Comparison of ENCODE assay signal across 8 mouse cellular contexts in genomic region chr12:84193642-84194399, GRCm38 (mm10). TPM values are rescaled to one million over a fixed set of nuclear protein-coding genes. Genes with fewer than 3 reads are reported as not detected.
DNase-seq lines count a peak whose midpoint lies in the region; ATAC-seq lines count a peak whose summit lies in the region.

No protein-coding gene starts in this region.

- peak overlapping the region; percentile 86 for H3K9ac ChIP-seq in intestine, embryonic 14.5 days (ENCODE audit: low read length)

- H3K4me2 ChIP-seq in intestine, embryonic 14.5 days (ENCODE audit: low read length): peak overlapping the region; percentile 85

- intact Hi-C loops in gastrocnemius, postnatal 14 days (cut with DNase I; ENCODE audit: low total_unique reads): no loop called here
- intact Hi-C loops in left cerebral cortex, postnatal 14 days (cut with DNase I): loop anchor here (1.0 kb wide), 1 partner anchor 23 kb away; no protein-coding TSS in a partner anchor

- H3K36me3 ChIP-seq in intestine, embryonic 14.5 days (ENCODE audit: control insufficient read depth, insufficient read depth, low read length): no peaks in the 10 kb centered on the region

- DNase-seq in adrenal gland, adult 18-20 months (ENCODE audit: low spot score in 2 of 2): peak; percentile 88 to 89
- peak; percentile 96 for DNase-seq in embryo, embryonic 11 days
- peak; percentile 95 for DNase-seq in gastrocnemius, postnatal 14 days
- DNase-seq in intestine, embryonic 14.5 days (ENCODE audit: low spot score): peak; percentile 89
- DNase-seq in left cerebral cortex, postnatal 14 days (ENCODE audit: low spot score in 2 of 2): peak; percentile 91 to 97
- peak; percentile 87 for DNase-seq in right cerebral cortex, postnatal 14 days
- DNase-seq in urinary bladder, postnatal 25 days (ENCODE audit: low spot score): peak; percentile 84

- H3K27me3 ChIP-seq in intestine, embryonic 14.5 days (replicated peaks; ENCODE audit: control insufficient read depth, insufficient read depth, low read length): no peaks in the 10 kb centered on the region

- H3K4me3 ChIP-seq in intestine, embryonic 14.5 days (ENCODE audit: low read depth, low read length): peak overlapping the region; percentile 72

- H3K4me1 ChIP-seq in intestine, embryonic 14.5 days (replicated peaks; ENCODE audit: control insufficient read depth, insufficient read depth, low read length): peaks cover 66% of the 10 kb centered on the region

- H3K9me3 ChIP-seq in intestine, embryonic 14.5 days (ENCODE audit: control insufficient read depth, low read length): no peaks in the 10 kb centered on the region

- H3K27ac ChIP-seq in intestine, embryonic 14.5 days (ENCODE audit: low read depth): peak overlapping the region; percentile 99

- peak; percentile 89 for ATAC-seq in intestine, embryonic 14.5 days (replicated peaks; ENCODE audit: low FRiP score, low TSS enrichment, low read depth)
- ATAC-seq in megakaryocyte-erythroid progenitor cell, adult 5-6 weeks (replicated peaks; ENCODE audit: low FRiP score, low TSS enrichment, poor library complexity, severe bottlenecking): peak; percentile 89

- WGBS in intestine, embryonic 14.5 days: under 1% methylated on average over 48 of the region's 49 CpGs

RNA-seq across cellular contexts. Expression of gene Elmsan1, which starts 24.9 kb away (rescaled TPM):
- 10 to 100 TPM; 17.5 to 20.6 TPM for total RNA-seq in adrenal gland, adult 18-20 months (2021)
- 10 to 100 TPM; 10.8 to 11.2 TPM for total RNA-seq in gastrocnemius, postnatal 14 days (2021)
- polyA plus RNA-seq in intestine, embryonic 14.5 days (2014; fragmentation: Nextera tagmentation; extraction: Ambion mirVana): 8.2 and 8.8 TPM in 2 replicates
- total RNA-seq in left cerebral cortex, postnatal 14 days (2021): 10 to 100 TPM; 12.6 to 18.6 TPM
- 29.6 and 42.1 TPM in 2 replicates for total RNA-seq in megakaryocyte-erythroid progenitor cell, adult 5-6 weeks (2014; fragmentation: Nextera tagmentation)
- total RNA-seq in megakaryocyte-erythroid progenitor cell, adult 5-6 weeks (2017): 12.9 and 13.2 TPM in 2 replicates

RNA-seq across cellular contexts. Expression of gene Pnma1, which starts 45.5 kb away (rescaled TPM):
- total RNA-seq in adrenal gland, adult 18-20 months (2021): under 1 TPM; 0.26 to 0.36 TPM
- total RNA-seq in gastrocnemius, postnatal 14 days (2021): under 1 TPM; 0.23 to 0.24 TPM
- polyA plus RNA-seq in intestine, embryonic 14.5 days (2014; fragmentation: Nextera tagmentation; extraction: Ambion mirVana): 0.56 and 0.84 TPM in 2 replicates
- total RNA-seq in left cerebral cortex, postnatal 14 days (2021): 1 to 10 TPM; 5.8 to 6.8 TPM
- not detected in 2 replicates for total RNA-seq in megakaryocyte-erythroid progenitor cell, adult 5-6 weeks (2014; fragmentation: Nextera tagmentation)
- 1.2 TPM in 1 of 2 replicates, not detected in the other for total RNA-seq in megakaryocyte-erythroid progenitor cell, adult 5-6 weeks (2017)

Comparison
In these comparisons a context has a peak if more than half of its experiments do, and no peak if none do; other contexts are left out.
1. Peak in every context shown above with its lines: DNase-seq, ATAC-seq, H3K4me3 ChIP-seq and H3K27ac ChIP-seq.